Mouse (Mus musculus) adrenal gland, postnatal 4 days (tissue): ENCODE data around the gene Galnt4. TPM values are rescaled to one million over a fixed set of nuclear protein-coding genes. Genes with fewer than 3 reads are reported as not detected.

Source experiments
- DNase-seq, 2 experiments: peaks; one replicate each; pipeline ENCODE4 v3.0.0; 2021 to 2022; ENCODE audit warnings: low spot score in 2 of 2, mixed read lengths in 2 of 2
- total RNA-seq, 2 experiments: library from RNA; stranded (reverse); gene quantifications; 2 replicates each; pipeline ENCODE4 v1.2.3; 2021

Gene Galnt4
- total RNA-seq, 2 experiments from 2014 or later: 10.4 to 11.0 TPM

GRCm38 (mm10) chr10:99114295-99114694 lies 6.3 kb downstream of the Galnt4 start:
- DNase-seq: no peak

GRCm38 (mm10) chr10:99115471-99116236 lies 7.7 kb downstream of the Galnt4 start:
- DNase-seq: no peak

GRCm38 (mm10) chr10:99116237-99116632 lies 8.3 kb downstream of the Galnt4 start:
- no peak for DNase-seq

- no peak for DNase-seq
Measured at GRCm38 (mm10) chr10:99116650-99117615, 9.0 kb downstream of the Galnt4 start.

GRCm38 (mm10) chr10:99117876-99118275 lies 9.9 kb downstream of the Galnt4 start:
- no peak for DNase-seq

- DNase-seq: no peak
Measured at GRCm38 (mm10) chr10:99118697-99119096, 10.7 kb downstream of the Galnt4 start.

GRCm38 (mm10) chr10:99119471-99119870 lies 11.5 kb downstream of the Galnt4 start:
- no peak for DNase-seq

- DNase-seq: no peak
Measured at GRCm38 (mm10) chr10:99126225-99126624, 18.3 kb downstream of the Galnt4 start, which contains the start of gene Phxr2. TSS of gene Phxr2 (minus strand) at chr10:99126325.

- no peak for DNase-seq
Measured at GRCm38 (mm10) chr10:99126954-99127353, 19.0 kb downstream of the Galnt4 start.

- no peak for DNase-seq
Measured at GRCm38 (mm10) chr10:99127691-99128261, 19.8 kb downstream of the Galnt4 start.

GRCm38 (mm10) chr10:99130611-99131010 lies 22.7 kb downstream of the Galnt4 start:
- no peak for DNase-seq

GRCm38 (mm10) chr10:99131298-99131697 lies 23.3 kb downstream of the Galnt4 start:
- no peak for DNase-seq

- DNase-seq: no peak
Measured at GRCm38 (mm10) chr10:99132189-99132588, 24.2 kb downstream of the Galnt4 start.

GRCm38 (mm10) chr10:99132595-99133272 lies 24.8 kb downstream of the Galnt4 start:
- DNase-seq: no peak

GRCm38 (mm10) chr10:99133321-99133875 lies 25.4 kb downstream of the Galnt4 start:
- DNase-seq: no peak

GRCm38 (mm10) chr10:99136337-99136736 lies 28.4 kb downstream of the Galnt4 start:
- DNase-seq: no peak

GRCm38 (mm10) chr10:99145611-99146010 lies 37.7 kb downstream of the Galnt4 start:
- no peak for DNase-seq

GRCm38 (mm10) chr10:99146596-99146995 lies 38.6 kb downstream of the Galnt4 start:
- no peak for DNase-seq

- DNase-seq: no peak
Measured at GRCm38 (mm10) chr10:99150016-99150415, 42.1 kb downstream of the Galnt4 start.

- DNase-seq: no peak
Measured at GRCm38 (mm10) chr10:99151580-99151979, 43.6 kb downstream of the Galnt4 start.

GRCm38 (mm10) chr10:99152063-99152462 lies 44.1 kb downstream of the Galnt4 start:
- DNase-seq: no peak
